15 mouse cellular contexts compared by ENCODE assay signal in the genomic region with DNA sequence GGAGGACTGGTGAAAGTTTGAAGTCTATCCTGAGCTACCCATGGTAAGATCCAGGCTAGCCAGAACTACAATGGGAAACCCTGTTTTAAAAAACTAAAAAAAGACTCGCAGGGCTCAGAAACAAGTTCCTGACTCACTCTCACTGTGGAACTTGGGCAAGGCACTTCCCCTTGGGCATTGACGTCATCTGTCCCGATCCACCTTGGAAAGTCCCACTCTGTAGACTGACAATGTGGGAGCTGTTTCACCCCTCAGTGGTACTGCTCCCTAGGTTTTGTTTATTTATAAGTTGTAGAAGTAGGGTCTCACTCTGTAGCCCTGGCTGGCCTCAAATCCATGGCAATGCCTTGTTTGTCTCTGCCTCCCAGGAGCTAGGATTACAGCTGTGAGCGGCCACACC. TPM values are rescaled to one million over a fixed set of nuclear protein-coding genes. Genes with fewer than 3 reads are reported as not detected.
DNase-seq lines count a peak whose midpoint lies in the region; TF ChIP-seq lines count a peak whose summit lies in the region.
"Had no signal": no experiment of that assay in that cellular context is flagged by ENCODE, and none has a peak within 500 bp of the region (broad histone marks: within the 10 kb centered on the region; RNA-seq: fewer than 3 reads in every experiment).

No protein-coding gene starts in this region.

- H3K27ac ChIP-seq in gastrocnemius, adult 2 months = peak overlapping the region; percentile 76
- peak overlapping the region; percentile 40; the same call in 1 of the 2 replicates for H3K27ac ChIP-seq in left cerebral cortex, adult 2 months
- peak overlapping the region; percentile 93 for H3K27ac ChIP-seq in brown adipose tissue, adult 24 weeks (replicated peaks; ENCODE audit: low read depth, low read length)
- peak overlapping the region; percentile 73 for H3K27ac ChIP-seq in macrophage
- H3K27ac ChIP-seq: embryonic facial prominence, embryonic 13.5 days; hindbrain, embryonic 13.5 days; liver, embryonic 15.5 days; neural tube, embryonic 15.5 days had no signal

- intact Hi-C loops in gastrocnemius, adult 2 months (cut with DNase I) = no loop called here
- intact Hi-C loops in left cerebral cortex, adult 2 months (cut with DNase I) = no loop called here

- no peak overlapping the region for H3K4me3 ChIP-seq in gastrocnemius, adult 2 months
- H3K4me3 ChIP-seq in left cerebral cortex, adult 2 months = no peak overlapping the region
- H3K4me3 ChIP-seq in brown adipose tissue, adult 24 weeks (ENCODE audit: insufficient read depth, low read depth, low read length) = no peak overlapping the region
- no peak overlapping the region for H3K4me3 ChIP-seq in macrophage (ENCODE audit: inconsistent target)
- H3K4me3 ChIP-seq: embryonic facial prominence, embryonic 13.5 days; hindbrain, embryonic 13.5 days; liver, embryonic 15.5 days; neural tube, embryonic 15.5 days had no signal

- H3K36me3 ChIP-seq in macrophage (ENCODE audit: inconsistent target) = peaks cover 23% of the 10 kb centered on the region; the same call in 1 of the 2 replicates

- 26% methylated on average over 4 of the region's 4 CpGs for WGBS in macrophage (ENCODE audit: missing documents)

- peaks cover 76% of the 10 kb centered on the region for H3K79me2 ChIP-seq in macrophage (ENCODE audit: inconsistent target)

- peaks cover 31% of the 10 kb centered on the region for H3K4me1 ChIP-seq in brown adipose tissue, adult 24 weeks (ENCODE audit: control insufficient read depth, insufficient read depth, insufficient read length, low read length)

- no peak for TF ChIP-seq CTCF in gastrocnemius, adult 2 months (IDR thresholded peaks at IDR 0.05)
- no peak for TF ChIP-seq CTCF in left cerebral cortex, adult 2 months (IDR thresholded peaks at IDR 0.05)

- DNase-seq in gastrocnemius, adult 2 months = peak; percentile 63
- no peak for DNase-seq in gastrocnemius, postnatal 25 days
- no peak for DNase-seq in left cerebral cortex, adult 2 months (ENCODE audit: extremely low spot score in 1 of 2, low spot score in 2 of 2)
- DNase-seq in left cerebral cortex, adult 18-20 months (ENCODE audit: low spot score in 2 of 2) = no peak
- no peak for DNase-seq in ovary, adult 18-20 months (ENCODE audit: low spot score)
- DNase-seq in cerebellum, postnatal 25 days = no peak
- DNase-seq: cerebellum, adult 8-10 months; gastrocnemius, postnatal 14 days; midbrain, embryonic 14.5 days had no signal

RNA-seq across cellular contexts. Expression of a gene that starts 7.4 kb away (rescaled TPM):
- 10 to 100 TPM; 41.3 to 45.4 TPM for total RNA-seq in gastrocnemius, adult 2 months (2021)
- 10 to 100 TPM; 51.8 to 60.6 TPM for total RNA-seq in gastrocnemius, postnatal 25 days (2021)
- 10 to 100 TPM; 87.0 to 97.9 TPM for total RNA-seq in left cerebral cortex, adult 2 months (2021)
- total RNA-seq in left cerebral cortex, adult 18-20 months (2021) = 100 to 1,000 TPM in 1 of 2 experiments, 10 to 100 TPM in 1; 84.3 to 103 TPM
- 386 and 509 TPM in 2 replicates for polyA plus RNA-seq in brown adipose tissue, adult 24 weeks (2012; ENCODE audit: insufficient read depth, insufficient read length, missing spikeins)
- total RNA-seq in macrophage (2018; cell fraction: chromatin; rRNA removed) = 10 to 100 TPM in 8 of 26 experiments, 1 to 10 TPM in 18; 5.3 to 36.2 (median 8.4) TPM
- total RNA-seq in macrophage (2018; cell fraction: cytosol; rRNA removed) = 100 to 1,000 TPM; 179 to 407 (median 276) TPM
- total RNA-seq in macrophage (2018; cell fraction: nucleus; rRNA removed) = 10 to 100 TPM; 14.4 to 48.4 (median 29.2) TPM
- 117 to 443 TPM (median 360 TPM) in 3 replicates for polyA plus RNA-seq in macrophage (2018)

RNA-seq across cellular contexts. Expression of a gene that starts 15.8 kb away (rescaled TPM):
- 10 to 100 TPM; 52.5 to 55.5 TPM for total RNA-seq in gastrocnemius, adult 2 months (2021)
- total RNA-seq in gastrocnemius, postnatal 25 days (2021) = 10 to 100 TPM; 50.0 to 50.4 TPM
- 10 to 100 TPM; 34.8 to 35.0 TPM for total RNA-seq in left cerebral cortex, adult 2 months (2021)
- total RNA-seq in left cerebral cortex, adult 18-20 months (2021) = 10 to 100 TPM; 34.4 to 35.7 TPM
- 17.0 and 19.4 TPM in 2 replicates for polyA plus RNA-seq in brown adipose tissue, adult 24 weeks (2012; ENCODE audit: insufficient read depth, insufficient read length, missing spikeins)
- 100 to 1,000 TPM in 2 of 26 experiments, 10 to 100 TPM in 24; 31.8 to 133 (median 56.7) TPM for total RNA-seq in macrophage (2018; cell fraction: chromatin; rRNA removed)
- 10 to 100 TPM; 29.4 to 56.8 (median 36.2) TPM for total RNA-seq in macrophage (2018; cell fraction: cytosol; rRNA removed)
- 10 to 100 TPM; 39.4 to 90.9 (median 47.2) TPM for total RNA-seq in macrophage (2018; cell fraction: nucleus; rRNA removed)
- polyA plus RNA-seq in macrophage (2018) = 20.9 to 52.8 TPM (median 25.9 TPM) in 3 replicates

RNA-seq across cellular contexts. Expression of a gene that starts 30.7 kb away (rescaled TPM):
- 100 to 1,000 TPM; 276 to 473 TPM for total RNA-seq in gastrocnemius, adult 2 months (2021)
- 1,000 to 10,000 TPM in 1 of 2 experiments, 100 to 1,000 TPM in 1; 811 to 1,001 TPM for total RNA-seq in gastrocnemius, postnatal 25 days (2021)
- 100 to 1,000 TPM; 177 to 202 TPM for total RNA-seq in left cerebral cortex, adult 2 months (2021)
- total RNA-seq in left cerebral cortex, adult 18-20 months (2021) = 100 to 1,000 TPM; 174 to 202 TPM
- 730 and 804 TPM in 2 replicates for polyA plus RNA-seq in brown adipose tissue, adult 24 weeks (2012; ENCODE audit: insufficient read depth, insufficient read length, missing spikeins)
- total RNA-seq in macrophage (2018; cell fraction: chromatin; rRNA removed) = 100 to 1,000 TPM in 1 of 26 experiments, 1 to 10 TPM in 17, under 1 TPM in 4, not detected in 4; 0.69 to 408 (median 1.5) TPM
- under 1 TPM in 22 of 26 experiments, not detected in 4; 0.06 to 0.54 (median 0.23) TPM for total RNA-seq in macrophage (2018; cell fraction: cytosol; rRNA removed)
- total RNA-seq in macrophage (2018; cell fraction: nucleus; rRNA removed) = 10 to 100 TPM in 1 of 26 experiments, 1 to 10 TPM in 2, under 1 TPM in 9, not detected in 14; 0.28 to 57.5 (median 0.50) TPM
- polyA plus RNA-seq in macrophage (2018) = 0.30 to 1.5 TPM (median 0.63 TPM) in 3 replicates

Comparison
In these comparisons a context has a peak if more than half of its experiments do, and no peak if none do; other contexts are left out.
1. H3K27ac ChIP-seq: peak in every context shown above with its lines; median percentile 93 in brown adipose tissue, adult 24 weeks; 76 in gastrocnemius, adult 2 months; 73 in macrophage; 40 in left cerebral cortex, adult 2 months.